Mouse (Mus musculus): ENCODE measurements around the gene Rai2.

- TF ChIP-seq CTCF (conservative IDR thresholded peaks at IDR 0.05; ENCODE audit: insufficient read depth, insufficient read length, low read depth, low read length) (no peak), POLR2A (IDR thresholded peaks at IDR 0.05; ENCODE audit: low read depth, low read length) (no peak)
These were observed 22.5 kb downstream of the Rai2 start for GRCm38 (mm10) chrX:161739374-161739773.

All from kidney, adult 2 months (tissue).